Mouse (Mus musculus) lung, embryonic 16.5 days (tissue): ENCODE measurements around the gene Zbtb3. TPM values are rescaled to one million over a fixed set of nuclear protein-coding genes. Genes with fewer than 3 reads are reported as not detected.

ENCODE experiments used
- ATAC-seq: fragments of 200-750 bp; cut with Nextera tagmentation; 2 replicates; pipeline ENCODE4 v1.8.0; 2017; ENCODE audit warnings: low read depth, mild to moderate bottlenecking, moderate library complexity
- H3K27ac ChIP-seq: fragments of 300-500 bp; sonication (generic); 2 replicates; pipeline ENCODE4 v1.5.1; 2014; ENCODE audit warnings: mild to moderate bottlenecking, control low read depth, low read length
- H3K27me3 ChIP-seq: fragments of 300-500 bp; sonication (generic); 2 replicates; pipeline ENCODE4 v1.6.1; 2014; ENCODE audit warnings: low read depth, low read length, mixed read lengths; ENCODE audit not compliant: control insufficient read depth, insufficient read depth
- H3K36me3 ChIP-seq: fragments of 300-500 bp; sonication (generic); 2 replicates; pipeline ENCODE4 v1.6.1; 2014; ENCODE audit warnings: low read length; ENCODE audit not compliant: control insufficient read depth, insufficient read depth
- H3K4me1 ChIP-seq: fragments of 300-500 bp; sonication (generic); replicated peaks from 2 replicates; pipeline ENCODE4 v1.6.1; 2014; ENCODE audit warnings: low read length, mixed read lengths; ENCODE audit not compliant: control insufficient read depth, insufficient read depth
- H3K4me2 ChIP-seq: fragments of 300-500 bp; sonication (generic); 2 replicates; pipeline ENCODE4 v1.6.1; 2014; ENCODE audit warnings: low read depth, low read length, control low read depth
- H3K4me3 ChIP-seq: fragments of 300-500 bp; sonication (generic); 2 replicates; pipeline ENCODE4 v1.5.1; 2014; ENCODE audit warnings: mild to moderate bottlenecking, low read length, control low read depth
- H3K9ac ChIP-seq: fragments of 300-500 bp; sonication (generic); 2 replicates; pipeline ENCODE4 v1.6.1; 2014; ENCODE audit warnings: low read length, control low read depth
- H3K9me3 ChIP-seq: fragments of 300-500 bp; sonication (generic); 2 replicates; pipeline ENCODE4 v1.6.1; 2016; ENCODE audit warnings: low read length; ENCODE audit not compliant: control insufficient read depth
- WGBS: fragments of 180-500 bp; shearing (Covaris S2); extraction: QIAGEN DNeasy Blood & Tissue Kit; methylation state at CpG from one replicate; pipeline ENCODE4 v1.1.7; 2014; 5-methylcytosine and 5-hydroxymethylcytosine counted together
- polyA plus RNA-seq: library from polyadenylated mRNA; unstranded; fragments of >200 nt; fragmentation: Nextera tagmentation; extraction: Ambion mirVana; gene quantifications from 2 replicates; pipeline ENCODE4 v1.2.1, GENCODE M21; 2015

Zbtb3 gene
- polyA plus RNA-seq, 1 experiment from 2014 or later: 5.5 TPM

GRCm38 (mm10) chr19:8770567-8771270 is 31.6 kb upstream of the Zbtb3 start, which contains the start of gene Tmem223:
TSS of gene Tmem223 (plus strand) at chr19:8770996.
- ATAC-seq: peak; percentile 44; the same call in 1 of the 2 replicates
- Histone ChIP-seq H3K4me1 (peaks cover 24% of the 10 kb centered on the region), H3K4me3 (peak within 1 kb of the TSS; percentile 73), H3K36me3 (peaks cover 47% of the 10 kb centered on the region), H3K9me3 (no peaks in the 10 kb centered on the region), H3K4me2 (peak within 1 kb of the TSS; percentile 55), H3K9ac (peak within 1 kb of the TSS; percentile 87), H3K27me3 (no peaks in the 10 kb centered on the region), H3K27ac (peak within 1 kb of the TSS; percentile 86)
- WGBS: 12% methylated on average over 29 of the region's 29 CpGs

GRCm38 (mm10) chr19:8772996-8773395 is 29.4 kb upstream of the Zbtb3 start:
- Histone ChIP-seq H3K4me2 (peak overlapping the region; percentile 90), H3K9me3 (no peaks in the 10 kb centered on the region), H3K36me3 (peaks cover 24% of the 10 kb centered on the region), H3K27me3 (no peaks in the 10 kb centered on the region), H3K4me3 (peak overlapping the region; percentile 81), H3K9ac (peak overlapping the region; percentile 81), H3K27ac (no peak overlapping the region), H3K4me1 (peaks cover 26% of the 10 kb centered on the region)
- no peak for ATAC-seq
- WGBS: 69% methylated on average over 5 of the region's 5 CpGs

GRCm38 (mm10) chr19:8773409-8773808 is 28.9 kb upstream of the Zbtb3 start:
- no peaks in the 10 kb centered on the region for H3K9me3 ChIP-seq
- ATAC-seq: no peak
- peak overlapping the region; percentile 81 for H3K9ac ChIP-seq
- peaks cover 20% of the 10 kb centered on the region for H3K36me3 ChIP-seq
- H3K4me1 ChIP-seq: peaks cover 26% of the 10 kb centered on the region
- H3K27ac ChIP-seq: peak overlapping the region; percentile 29; the same call in 1 of the 2 replicates
- H3K27me3 ChIP-seq: no peaks in the 10 kb centered on the region
- peak overlapping the region; percentile 81 for H3K4me3 ChIP-seq
- WGBS: 44% methylated on average over 6 of the region's 6 CpGs
- peak overlapping the region; percentile 90 for H3K4me2 ChIP-seq

- Histone ChIP-seq H3K4me2 (peak within 1 kb of the TSS; percentile 90), H3K27ac (peak within 1 kb of the TSS; percentile 99), H3K4me1 (peaks cover 26% of the 10 kb centered on the region), H3K4me3 (peak within 1 kb of the TSS; percentile 81), H3K27me3 (no peaks in the 10 kb centered on the region), H3K36me3 (peaks cover 13% of the 10 kb centered on the region), H3K9ac (peak within 1 kb of the TSS; percentile 81), H3K9me3 (no peaks in the 10 kb centered on the region)
- WGBS: 0% methylated on average over 62 of the region's 68 CpGs
- peak; percentile 95 for ATAC-seq
Observed at GRCm38 (mm10) chr19:8774086-8774835, 28.1 kb upstream of the Zbtb3 start, which contains the start of gene Tmem179b. TSS of gene Tmem179b (minus strand) at chr19:8774467.

- WGBS: 4% methylated on average over 20 of the region's 20 CpGs
- no peaks in the 10 kb centered on the region for H3K9me3 ChIP-seq
- no peaks in the 10 kb centered on the region for H3K27me3 ChIP-seq
- H3K4me1 ChIP-seq: peaks cover 26% of the 10 kb centered on the region
- no peak for ATAC-seq
- peak overlapping the region; percentile 81 for H3K9ac ChIP-seq
- H3K4me2 ChIP-seq: peak overlapping the region; percentile 90
- H3K4me3 ChIP-seq: peak overlapping the region; percentile 81
- H3K27ac ChIP-seq: peak overlapping the region; percentile 99
- peaks cover 9% of the 10 kb centered on the region; the same call in 1 of the 2 replicates for H3K36me3 ChIP-seq
Observed at GRCm38 (mm10) chr19:8774951-8775421, 27.4 kb upstream of the Zbtb3 start.

- Histone ChIP-seq H3K36me3 (peaks cover 5% of the 10 kb centered on the region), H3K27ac (peak within 1 kb of the TSS; percentile 82), H3K27me3 (no peaks in the 10 kb centered on the region), H3K9me3 (no peaks in the 10 kb centered on the region), H3K4me2 (peak within 1 kb of the TSS; percentile 72), H3K9ac (peak within 1 kb of the TSS; percentile 85), H3K4me3 (peak within 1 kb of the TSS; percentile 79), H3K4me1 (peaks cover 10% of the 10 kb centered on the region)
- under 1% methylated on average over 32 of the region's 32 CpGs for WGBS
- ATAC-seq: peak; percentile 99
Observed at GRCm38 (mm10) chr19:8786008-8786781, 16.2 kb upstream of the Zbtb3 start, which contains the start of gene Taf6l. TSS of gene Taf6l (minus strand) at chr19:8786417.

GRCm38 (mm10) chr19:8788521-8788920 is 13.8 kb upstream of the Zbtb3 start:
- no peak overlapping the region for H3K4me3 ChIP-seq
- no peak overlapping the region for H3K9ac ChIP-seq
- no peaks in the 10 kb centered on the region for H3K9me3 ChIP-seq
- ATAC-seq: no peak
- WGBS: 9% methylated on average over 3 of the region's 3 CpGs
- peaks cover 10% of the 10 kb centered on the region for H3K4me1 ChIP-seq
- peaks cover 15% of the 10 kb centered on the region for H3K36me3 ChIP-seq
- no peak overlapping the region for H3K27ac ChIP-seq
- no peak overlapping the region for H3K4me2 ChIP-seq
- no peaks in the 10 kb centered on the region for H3K27me3 ChIP-seq

- H3K27ac ChIP-seq: no peak overlapping the region
- WGBS: 31% methylated on average over 1 of the region's 1 CpGs
- H3K4me1 ChIP-seq: peaks cover 10% of the 10 kb centered on the region
- peaks cover 21% of the 10 kb centered on the region for H3K36me3 ChIP-seq
- no peak overlapping the region for H3K4me2 ChIP-seq
- ATAC-seq: no peak
- H3K9me3 ChIP-seq: no peaks in the 10 kb centered on the region
- H3K4me3 ChIP-seq: no peak overlapping the region
- H3K9ac ChIP-seq: no peak overlapping the region
- no peaks in the 10 kb centered on the region for H3K27me3 ChIP-seq
Observed at GRCm38 (mm10) chr19:8789171-8789570, 13.2 kb upstream of the Zbtb3 start.
